Mouse (Mus musculus) urinary bladder, postnatal 14 days (tissue): ENCODE measurements around the gene Bace1.

Experiments used
- DNase-seq: peaks from one replicate; pipeline ENCODE4 v3.0.0; 2021; ENCODE audit warnings: low spot score

Gene Bace1

GRCm38 (mm10) chr9:45838434-45839138 lies at the start of gene Bace1:
Gene Bace1 (plus strand): TSS chr9:45838580.
- DNase-seq, result peak; percentile 84

DNA sequence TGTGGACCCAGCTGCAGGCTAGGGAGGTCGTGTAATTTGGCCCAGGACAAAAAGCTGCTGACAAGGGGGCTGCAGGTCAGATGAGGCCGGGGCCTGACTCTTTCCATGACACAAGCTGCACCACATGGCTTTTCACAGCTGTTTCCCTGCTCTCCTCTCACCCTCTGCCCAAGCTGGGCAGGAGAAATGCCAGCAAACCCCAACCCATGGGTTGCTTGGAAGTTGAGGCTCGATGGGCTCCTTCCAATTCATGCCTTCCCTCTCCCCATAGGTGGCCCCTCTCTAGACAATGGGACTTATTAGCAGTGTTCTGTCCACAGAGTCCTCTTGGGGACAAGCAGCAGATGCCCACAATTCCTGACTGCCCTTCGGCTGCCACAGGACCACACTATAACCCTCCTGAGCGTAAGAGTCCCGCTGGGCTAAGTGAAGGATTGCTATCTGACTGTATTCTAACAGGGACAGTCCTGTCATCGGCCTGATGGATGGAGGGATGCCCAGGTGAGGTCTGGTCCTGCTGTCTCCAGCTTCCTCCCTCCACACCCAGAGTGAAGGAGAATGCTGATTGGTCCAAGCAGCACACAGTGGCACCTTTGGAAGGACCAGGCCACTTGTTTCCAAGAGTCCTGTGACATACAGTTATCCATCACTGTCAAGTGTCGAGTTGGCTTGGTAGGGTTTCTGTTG lies 46.8 kb upstream of the Bace1 start:
- no peak for DNase-seq

GRCm38 (mm10) chr9:45792235-45792634 lies 46.1 kb upstream of the Bace1 start:
- no peak for DNase-seq

- no peak for DNase-seq
Measured at GRCm38 (mm10) chr9:45793697-45794096, 44.7 kb upstream of the Bace1 start.

GRCm38 (mm10) chr9:45795722-45796121 lies 42.7 kb upstream of the Bace1 start:
- no peak for DNase-seq

- DNase-seq, result no peak
Measured at GRCm38 (mm10) chr9:45797271-45797670, 41.1 kb upstream of the Bace1 start.

- DNase-seq, result no peak
Measured at GRCm38 (mm10) chr9:45798467-45799164, 39.8 kb upstream of the Bace1 start.

DNA sequence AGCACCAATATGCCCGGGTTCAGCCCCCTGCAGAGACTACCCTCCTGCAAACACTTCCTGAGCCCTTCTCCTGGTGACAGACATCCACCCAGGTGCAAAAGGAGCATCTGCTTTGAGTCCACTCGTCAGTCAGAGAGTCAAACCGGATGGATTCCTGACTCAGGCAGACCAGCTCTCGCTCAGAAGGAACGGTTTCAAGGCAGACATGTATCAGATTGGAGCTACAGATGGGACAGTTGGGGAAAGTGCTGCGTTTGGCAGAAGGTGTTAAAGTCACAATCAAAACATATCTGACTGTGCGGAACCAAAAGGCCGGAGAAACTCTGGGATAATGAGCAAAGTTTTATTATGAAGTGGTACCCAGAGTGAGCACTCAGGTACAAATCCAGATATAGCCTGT lies 39.0 kb upstream of the Bace1 start:
- no peak for DNase-seq

GRCm38 (mm10) chr9:45803070-45803774 lies 35.2 kb upstream of the Bace1 start:
- DNase-seq, result no peak

DNA sequence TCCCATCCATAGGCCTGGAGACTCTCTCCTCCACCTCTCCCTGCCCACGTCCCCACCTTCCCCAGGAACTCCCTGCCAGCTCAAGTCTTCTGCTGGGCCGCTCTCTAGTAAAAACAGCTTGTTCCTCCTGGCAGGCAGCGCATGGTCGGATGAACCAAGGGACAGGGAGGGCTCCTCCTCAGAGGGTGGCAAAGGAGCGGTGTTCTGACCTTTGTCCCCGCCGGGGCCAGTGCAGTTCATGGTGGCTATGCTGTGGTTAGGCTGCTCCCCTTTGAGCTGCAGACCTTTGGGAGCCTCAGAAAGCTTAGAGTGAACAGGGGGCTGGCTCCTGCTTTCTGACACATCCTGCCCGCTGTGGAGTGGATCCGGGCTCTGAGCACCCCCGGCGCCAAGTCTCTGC lies 31.5 kb upstream of the Bace1 start:
- DNase-seq, result no peak

DNA sequence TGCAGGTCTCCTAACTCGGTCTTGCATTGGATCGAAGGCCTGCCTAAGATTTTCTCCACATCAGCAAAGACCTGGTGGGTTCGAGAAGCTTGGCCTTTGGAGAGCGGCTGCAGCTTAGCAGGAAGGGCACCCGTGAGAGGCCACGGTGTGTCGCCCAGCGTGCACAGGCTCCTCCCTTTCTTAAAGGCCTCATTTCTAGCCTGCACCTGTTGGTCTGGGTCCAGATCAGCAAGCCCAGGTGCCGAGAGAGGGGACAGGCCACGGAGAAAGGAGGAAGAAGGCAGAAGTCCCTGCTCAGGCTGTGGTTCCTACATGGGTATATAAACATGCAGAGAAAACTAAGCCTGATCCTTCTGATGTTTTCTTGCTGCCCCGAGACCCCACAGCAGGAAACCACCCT lies 31.0 kb upstream of the Bace1 start:
- DNase-seq, result no peak

- no peak for DNase-seq
Measured at GRCm38 (mm10) chr9:45807761-45808160, 30.6 kb upstream of the Bace1 start.

- DNase-seq, result no peak
Measured at GRCm38 (mm10) chr9:45811946-45812345, 26.4 kb upstream of the Bace1 start.

- no peak for DNase-seq
Measured at GRCm38 (mm10) chr9:45815113-45815512, 23.3 kb upstream of the Bace1 start.

DNA sequence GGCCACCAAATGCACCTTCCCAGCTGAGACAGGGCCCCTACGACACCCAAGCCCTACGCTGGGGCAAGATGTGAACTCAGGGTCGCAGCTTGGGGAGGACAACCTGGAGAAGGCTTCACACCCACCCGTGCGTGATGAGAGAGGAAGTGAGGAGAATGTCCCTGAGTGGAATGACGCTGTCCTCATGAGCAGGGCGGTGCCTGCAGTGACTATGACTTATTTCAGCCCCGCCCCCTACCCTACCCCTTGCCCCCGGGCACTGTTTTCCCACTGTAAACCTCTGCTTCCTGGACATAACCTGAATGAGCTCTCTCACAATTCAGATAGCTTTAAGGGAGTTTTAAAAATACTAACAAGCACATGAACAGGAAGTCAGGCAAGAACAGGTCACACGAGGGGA lies 22.9 kb upstream of the Bace1 start:
- no peak for DNase-seq

- DNase-seq, result no peak
Measured at GRCm38 (mm10) chr9:45818406-45819011, 19.9 kb upstream of the Bace1 start.

- peak; percentile 79 for DNase-seq
Measured at GRCm38 (mm10) chr9:45827663-45828290, 10.6 kb upstream of the Bace1 start.

- DNase-seq, result peak; percentile 90
Measured at GRCm38 (mm10) chr9:45828291-45828963, 10.0 kb upstream of the Bace1 start, which contains the start of gene Cep164. Gene Cep164 (minus strand): TSS chr9:45828691.

DNA sequence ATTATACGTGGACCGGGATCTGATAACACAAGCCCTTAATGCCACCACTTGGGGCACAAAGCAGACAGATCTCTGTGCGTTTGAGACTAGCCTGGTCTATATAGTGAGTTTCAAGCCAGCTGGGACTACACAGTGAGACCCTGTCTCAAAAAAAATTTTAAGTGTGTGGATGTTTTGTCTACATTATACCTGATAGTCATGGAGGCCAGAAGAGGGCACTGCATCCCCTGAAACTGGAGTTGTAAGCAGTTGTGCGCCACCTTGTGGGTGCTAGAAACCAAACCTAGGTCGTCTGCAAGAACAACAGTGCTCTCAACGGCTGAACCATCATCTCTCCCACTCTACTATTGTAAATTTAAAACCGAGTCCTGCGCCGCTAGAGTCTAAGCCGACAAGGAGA lies 9.3 kb upstream of the Bace1 start:
- peak; percentile 76 for DNase-seq

- DNase-seq, result no peak
Measured at GRCm38 (mm10) chr9:45832898-45833297, 5.5 kb upstream of the Bace1 start.

DNA sequence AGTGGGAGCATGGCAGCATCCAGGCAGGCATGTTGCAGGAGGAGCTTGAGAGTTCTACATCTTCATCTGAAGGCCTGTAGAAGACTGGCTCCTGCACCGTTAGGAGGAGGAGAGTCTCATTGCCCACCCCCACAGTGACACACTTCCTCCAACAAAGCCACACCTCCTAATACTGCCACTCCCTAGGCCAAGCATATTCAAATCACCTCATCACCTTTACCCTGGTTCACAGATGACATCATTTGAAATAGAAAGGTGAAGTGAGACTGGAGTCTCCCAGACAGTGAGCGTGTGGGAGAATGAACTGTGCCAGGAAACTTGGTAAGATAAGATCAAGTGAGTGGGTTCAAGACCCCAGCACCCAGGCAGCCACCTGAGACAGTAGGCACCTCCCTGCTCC lies 4.9 kb upstream of the Bace1 start:
- DNase-seq, result no peak
